Mouse (Mus musculus) brown adipose tissue, adult 24 weeks (tissue): ENCODE measurements around the gene Lcn12. TPM values are rescaled to one million over a fixed set of nuclear protein-coding genes. Genes with fewer than 3 reads are reported as not detected.
A peak's percentile ranks its signal among the peaks of the same experiment; 100 is the strongest.

ENCODE experiments used
- H3K27ac ChIP-seq: fragments of 200-500 bp; replicated peaks from 2 replicates; pipeline ENCODE4 v1.5.1; 2012; ENCODE audit warnings: low read depth, mild to moderate bottlenecking, low read length
- H3K4me1 ChIP-seq: fragments of 200-500 bp; 2 replicates; pipeline ENCODE4 v1.6.1; 2012; ENCODE audit warnings: low read length, mixed read lengths; ENCODE audit not compliant: control insufficient read depth, insufficient read depth, insufficient read length
- H3K4me3 ChIP-seq: fragments of 200-500 bp; 2 replicates; pipeline ENCODE4 v1.5.1; 2012; ENCODE audit warnings: low read depth, mild to moderate bottlenecking, low read length, moderate library complexity; ENCODE audit not compliant: insufficient read depth
- polyA plus RNA-seq: library from polyadenylated mRNA; stranded (reverse); fragments of >200 nt; gene quantifications from 2 replicates; pipeline ENCODE4 v1.2.4, GENCODE M21; 2012; ENCODE audit not compliant: missing spikeins, insufficient read depth, insufficient read length

The Lcn12 gene
- polyA plus RNA-seq, 1 experiment: not detected

GRCm38 (mm10) chr2:25501593-25502486 lies 8.1 kb upstream of the Lcn12 start, which contains the start of gene C8g:
Gene C8g, minus strand, starts transcription at chr2:25501719.
- peaks cover 11% of the 10 kb centered on the region for H3K4me1 ChIP-seq

GRCm38 (mm10) chr2:25500576-25501405 lies 7.1 kb upstream of the Lcn12 start, which contains the start of gene Fbxw5:
Gene Fbxw5, plus strand, starts transcription at chr2:25500750.
- Histone ChIP-seq H3K27ac (peak within 1 kb of the TSS; percentile 88), H3K4me3 (peak within 1 kb of the TSS; percentile 89), H3K4me1 (peaks cover 11% of the 10 kb centered on the region)

More at GRCm38 (mm10) chr2:25501593-25502486, 8.1 kb upstream of the Lcn12 start, which contains the start of gene C8g:
- H3K4me3 ChIP-seq: peak within 1 kb of the TSS; percentile 89
- peak within 1 kb of the TSS; percentile 88 for H3K27ac ChIP-seq

GRCm38 (mm10) chr2:25500071-25500575 lies 6.4 kb upstream of the Lcn12 start:
- peak overlapping the region; percentile 63 for H3K4me3 ChIP-seq
- H3K4me1 ChIP-seq: peaks cover 11% of the 10 kb centered on the region
- peak overlapping the region; percentile 46 for H3K27ac ChIP-seq

- no peak overlapping the region for H3K4me3 ChIP-seq
- H3K4me1 ChIP-seq: peaks cover 11% of the 10 kb centered on the region
- no peak overlapping the region for H3K27ac ChIP-seq
Measured at GRCm38 (mm10) chr2:25498622-25499478, 5.1 kb upstream of the Lcn12 start.

GRCm38 (mm10) chr2:25497846-25498575 lies 4.3 kb upstream of the Lcn12 start:
- Histone ChIP-seq H3K4me3 (no peak overlapping the region), H3K4me1 (peaks cover 11% of the 10 kb centered on the region), H3K27ac (no peak overlapping the region)

GRCm38 (mm10) chr2:25496462-25496861 lies 2.8 kb upstream of the Lcn12 start:
- Histone ChIP-seq H3K4me3 (no peak overlapping the region), H3K4me1 (peaks cover 4% of the 10 kb centered on the region), H3K27ac (no peak overlapping the region)

GRCm38 (mm10) chr2:25492988-25493387 lies 723 bp downstream of the Lcn12 start:
- Histone ChIP-seq H3K4me1 (no peaks in the 10 kb centered on the region), H3K27ac (no peak overlapping the region), H3K4me3 (no peak overlapping the region)

- no peak overlapping the region for H3K27ac ChIP-seq
- no peak overlapping the region for H3K4me3 ChIP-seq
- peaks cover 2% of the 10 kb centered on the region; the same call in 1 of the 2 replicates for H3K4me1 ChIP-seq
Measured at GRCm38 (mm10) chr2:25488671-25489068, 5.0 kb downstream of the Lcn12 start.

- H3K4me3 ChIP-seq: no peak overlapping the region
- no peak overlapping the region for H3K27ac ChIP-seq
Measured at GRCm38 (mm10) chr2:25487965-25488670, 5.6 kb downstream of the Lcn12 start.

GRCm38 (mm10) chr2:25484901-25485647 lies 8.6 kb downstream of the Lcn12 start:
- Histone ChIP-seq H3K4me3 (no peak overlapping the region), H3K4me1 (peaks cover 2% of the 10 kb centered on the region; the same call in 1 of the 2 replicates), H3K27ac (no peak overlapping the region)

More at GRCm38 (mm10) chr2:25487965-25488670, 5.6 kb downstream of the Lcn12 start:
- peaks cover 2% of the 10 kb centered on the region; the same call in 1 of the 2 replicates for H3K4me1 ChIP-seq

GRCm38 (mm10) chr2:25482969-25483368 lies 10.7 kb downstream of the Lcn12 start:
- Histone ChIP-seq H3K4me3 (no peak overlapping the region), H3K4me1 (peaks cover 7% of the 10 kb centered on the region), H3K27ac (no peak overlapping the region)

GRCm38 (mm10) chr2:25480541-25480940 lies 13.2 kb downstream of the Lcn12 start:
- Histone ChIP-seq H3K4me3 (no peak overlapping the region), H3K4me1 (peaks cover 7% of the 10 kb centered on the region), H3K27ac (no peak overlapping the region)
